Mouse (Mus musculus) T-helper 1 cell (primary cell): ENCODE results near the gene Gnaq.

Experiments used
- in situ Hi-C: fragments of 300-600 bp; cut with MboI, MseI; formaldehyde crosslinking; loops from one replicate; pipeline ENCODE4 v1.15.1; 2025; ENCODE audit warnings: high pct_unique_total_duplicates

Gnaq gene

GRCm38 (mm10) chr19:16314295-16314821, 181.7 kb downstream of the Gnaq start:
- in situ Hi-C loops = no loop called here

GRCm38 (mm10) chr19:16315525-16315924, 182.9 kb downstream of the Gnaq start:
- in situ Hi-C loops = no loop called here

GRCm38 (mm10) chr19:16318128-16318811, 185.6 kb downstream of the Gnaq start:
- in situ Hi-C loops = no loop called here

- in situ Hi-C loops = loop anchor here (5.0 kb wide), 2 partner anchors 33 to 258 kb away; no protein-coding TSS in a partner anchor
Observed at GRCm38 (mm10) chr19:16319986-16320385, 187.4 kb downstream of the Gnaq start.

- in situ Hi-C loops = loop anchor here (5.0 kb wide), 2 partner anchors 36 to 261 kb away; no protein-coding TSS in a partner anchor
Observed at GRCm38 (mm10) chr19:16322986-16323385, 190.4 kb downstream of the Gnaq start.

GRCm38 (mm10) chr19:16324239-16324638, 191.6 kb downstream of the Gnaq start:
- in situ Hi-C loops = loop anchor here (5.0 kb wide), 2 partner anchors 37 to 262 kb away; no protein-coding TSS in a partner anchor

- in situ Hi-C loops = no loop called here
Observed at GRCm38 (mm10) chr19:16325911-16326310, 193.3 kb downstream of the Gnaq start.

GRCm38 (mm10) chr19:16327401-16328073, 194.9 kb downstream of the Gnaq start:
- in situ Hi-C loops = no loop called here

GRCm38 (mm10) chr19:16328074-16328850, 195.6 kb downstream of the Gnaq start:
- in situ Hi-C loops = no loop called here

- in situ Hi-C loops = no loop called here
Observed at GRCm38 (mm10) chr19:16329056-16329455, 196.4 kb downstream of the Gnaq start.

GRCm38 (mm10) chr19:16329648-16330047, 197.0 kb downstream of the Gnaq start:
- in situ Hi-C loops = no loop called here

GRCm38 (mm10) chr19:16330161-16330560, 197.5 kb downstream of the Gnaq start:
- in situ Hi-C loops = no loop called here

GRCm38 (mm10) chr19:16331047-16331446, 198.4 kb downstream of the Gnaq start:
- in situ Hi-C loops = no loop called here

GRCm38 (mm10) chr19:16337866-16338530, 205.4 kb downstream of the Gnaq start:
- in situ Hi-C loops = loop anchor here (5.0 kb wide), 1 partner anchor 216 kb away; no protein-coding TSS in a partner anchor

GRCm38 (mm10) chr19:16339954-16340586, 207.4 kb downstream of the Gnaq start:
- in situ Hi-C loops = loop anchor here (5.0 kb wide), 1 partner anchor 218 kb away; no protein-coding TSS in a partner anchor

- in situ Hi-C loops = no loop called here
Observed at GRCm38 (mm10) chr19:16342702-16343101, 210.1 kb downstream of the Gnaq start.

GRCm38 (mm10) chr19:16345516-16345915, 212.9 kb downstream of the Gnaq start:
- in situ Hi-C loops = no loop called here

GRCm38 (mm10) chr19:16347037-16347436, 214.4 kb downstream of the Gnaq start:
- in situ Hi-C loops = no loop called here

GRCm38 (mm10) chr19:16353701-16354136, 221.1 kb downstream of the Gnaq start:
- in situ Hi-C loops = no loop called here

GRCm38 (mm10) chr19:16358148-16358547, 225.5 kb downstream of the Gnaq start:
- in situ Hi-C loops = loop anchor here (5.0 kb wide), 1 partner anchor 189 kb away; no protein-coding TSS in a partner anchor
